Mouse (Mus musculus) heart, embryonic 16.5 days (tissue): Measurements from ENCODE around the gene Zbtb9. TPM values are rescaled to one million over a fixed set of nuclear protein-coding genes. Genes with fewer than 3 reads are reported as not detected.
A peak's percentile ranks its signal among the peaks of the same experiment; 100 is the strongest.

ENCODE experiments used
- ATAC-seq: fragments of 200-750 bp; cut with Nextera tagmentation; replicated peaks from 2 replicates; pipeline ENCODE4 v1.8.0; 2017; ENCODE audit warnings: moderate number of reproducible peaks; ENCODE audit not compliant: insufficient read depth, low FRiP score; ENCODE audit errors: extremely low read depth
- H3K27ac ChIP-seq: fragments of 300-500 bp; sonication (generic); 2 replicates; pipeline ENCODE4 v1.5.1; 2014; ENCODE audit warnings: mild to moderate bottlenecking, low read length, control low read depth, moderate library complexity
- H3K27me3 ChIP-seq: fragments of 300-500 bp; sonication (generic); 2 replicates; pipeline ENCODE4 v1.6.1; 2014; ENCODE audit warnings: low read length, mixed read lengths; ENCODE audit not compliant: control insufficient read depth, insufficient read depth
- H3K36me3 ChIP-seq: fragments of 300-500 bp; sonication (generic); 2 replicates; pipeline ENCODE4 v1.6.1; 2014; ENCODE audit not compliant: control insufficient read depth, insufficient read depth
- H3K4me1 ChIP-seq: fragments of 300-500 bp; sonication (generic); 2 replicates; pipeline ENCODE4 v1.6.1; 2014; ENCODE audit warnings: low read length, mixed read lengths; ENCODE audit not compliant: control insufficient read depth, insufficient read depth
- H3K4me2 ChIP-seq: fragments of 300-500 bp; sonication (generic); 2 replicates; pipeline ENCODE4 v1.6.1; 2014; ENCODE audit warnings: low read depth, mild to moderate bottlenecking, control low read depth, low read length
- H3K4me3 ChIP-seq: fragments of 300-500 bp; sonication (generic); 2 replicates; pipeline ENCODE4 v1.5.1; 2014; ENCODE audit warnings: mild to moderate bottlenecking, control low read depth, low read length
- H3K9ac ChIP-seq: fragments of 300-500 bp; sonication (generic); 2 replicates; pipeline ENCODE4 v1.6.1; 2014; ENCODE audit warnings: low read length, control low read depth
- H3K9me3 ChIP-seq: fragments of 300-500 bp; sonication (generic); replicated peaks from 2 replicates; pipeline ENCODE4 v1.6.1; 2016; ENCODE audit warnings: low read length; ENCODE audit not compliant: control insufficient read depth
- WGBS: fragments of 180-500 bp; shearing (Covaris S2); extraction: QIAGEN DNeasy Blood & Tissue Kit; methylation state at CpG from one replicate; pipeline ENCODE4 v1.1.7; 2014; 5-methylcytosine and 5-hydroxymethylcytosine counted together
- polyA plus RNA-seq: library from polyadenylated mRNA; unstranded; fragments of >200 nt; fragmentation: Nextera tagmentation; extraction: Ambion mirVana; gene quantifications from 2 replicates; pipeline ENCODE4 v1.2.1, GENCODE M21; 2015

Zbtb9 gene
- polyA plus RNA-seq, 1 experiment from 2014 or later = 12.0 TPM

GRCm38 (mm10) chr17:27036465-27036864 is 63.5 kb downstream of the Zbtb9 start:
- no peak overlapping the region for H3K9ac ChIP-seq
- H3K4me2 ChIP-seq = no peak overlapping the region
- H3K9me3 ChIP-seq = no peaks in the 10 kb centered on the region
- no peaks in the 10 kb centered on the region for H3K36me3 ChIP-seq
- no peaks in the 10 kb centered on the region for H3K27me3 ChIP-seq
- WGBS = 61% methylated on average over 7 of the region's 7 CpGs
- H3K27ac ChIP-seq = 0 out of 2 replicates have a peak overlapping the region, but pooled peaks have one; percentile 5
- H3K4me1 ChIP-seq = peaks cover 16% of the 10 kb centered on the region
- ATAC-seq = no peak
- H3K4me3 ChIP-seq = no peak overlapping the region

GRCm38 (mm10) chr17:27038335-27039050 is 65.5 kb downstream of the Zbtb9 start:
- Histone ChIP-seq H3K9me3 (no peaks in the 10 kb centered on the region), H3K4me1 (peaks cover 21% of the 10 kb centered on the region), H3K27ac (no peak overlapping the region), H3K36me3 (no peaks in the 10 kb centered on the region), H3K4me2 (no peak overlapping the region), H3K27me3 (no peaks in the 10 kb centered on the region), H3K9ac (peak overlapping the region; percentile 11; the same call in 1 of the 2 replicates), H3K4me3 (no peak overlapping the region)
- 35% methylated on average over 18 of the region's 18 CpGs for WGBS
- no peak; the same call in 1 of the 2 replicates for ATAC-seq

DNA sequence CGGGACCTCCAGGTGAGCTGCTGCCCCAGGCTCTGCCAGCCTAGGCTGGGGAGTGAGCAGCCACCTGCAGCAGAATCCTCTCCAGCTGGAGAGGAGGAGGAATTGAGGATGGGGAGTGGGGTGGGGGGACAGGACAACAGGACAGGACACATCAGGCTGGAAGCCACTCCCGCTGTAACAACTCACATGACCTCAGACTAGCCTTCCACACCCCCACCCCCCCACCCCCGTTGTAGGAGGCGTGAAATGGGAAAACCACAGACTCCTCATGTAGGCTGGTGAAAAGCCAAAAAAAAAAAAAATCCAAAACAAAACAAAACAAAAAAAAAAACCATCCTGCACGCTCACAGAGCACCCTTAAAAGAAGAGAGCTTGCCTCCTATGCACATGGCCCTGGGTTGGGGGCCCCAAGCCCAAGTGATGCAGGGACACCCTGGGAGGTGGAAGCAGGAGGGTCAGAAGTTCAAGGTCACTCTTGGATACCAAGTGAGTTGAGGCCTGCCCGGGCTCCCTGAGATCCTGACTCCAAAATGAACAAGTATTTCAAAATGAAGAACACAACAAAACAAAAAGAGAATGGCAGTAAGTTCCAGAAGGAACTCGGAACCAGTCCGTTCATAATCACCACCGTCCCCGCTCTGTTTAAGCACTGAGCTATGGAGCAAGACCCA is 66.6 kb downstream of the Zbtb9 start:
- Histone ChIP-seq H3K4me1 (peaks cover 21% of the 10 kb centered on the region), H3K27me3 (no peaks in the 10 kb centered on the region), H3K27ac (no peak overlapping the region), H3K9ac (no peak overlapping the region), H3K36me3 (no peaks in the 10 kb centered on the region), H3K4me2 (no peak overlapping the region), H3K9me3 (no peaks in the 10 kb centered on the region), H3K4me3 (no peak overlapping the region)
- 71% methylated on average over 10 of the region's 10 CpGs for WGBS
- no peak for ATAC-seq

DNA sequence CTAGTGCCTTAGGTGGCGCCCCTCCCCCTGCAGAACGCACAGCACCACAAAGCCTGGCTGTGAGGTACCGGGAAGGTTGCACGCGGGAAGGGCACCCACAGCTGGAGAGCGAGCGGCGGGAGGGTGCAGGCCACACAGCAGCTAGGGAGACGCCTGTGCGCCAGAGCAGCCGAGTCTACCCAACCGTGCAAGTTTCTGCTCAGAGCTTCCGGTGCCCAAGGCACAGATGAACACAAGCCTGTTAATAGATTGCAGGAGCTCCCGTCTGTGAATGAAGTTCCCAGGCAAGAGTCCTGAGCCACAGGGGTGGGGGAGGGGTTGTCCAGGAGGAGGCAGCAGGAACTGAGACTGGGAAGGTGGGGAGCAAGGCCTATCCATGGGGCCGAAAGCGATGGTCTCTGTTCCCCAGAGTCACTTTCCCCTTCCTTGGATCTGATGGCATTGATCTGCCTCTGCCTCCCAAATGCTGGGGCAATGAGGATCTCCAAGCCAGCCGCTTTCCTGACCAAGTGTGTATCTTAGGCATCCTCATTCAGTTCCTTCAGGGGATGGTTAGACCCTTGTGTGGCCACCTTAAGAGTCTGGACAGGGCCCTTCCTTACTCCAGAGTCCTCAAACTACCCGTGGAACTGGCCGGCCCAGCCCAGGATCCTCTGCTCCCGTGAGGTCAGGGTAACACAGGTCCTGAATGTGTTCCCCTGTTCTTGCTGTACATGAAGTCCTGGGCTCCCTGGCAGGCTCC is 67.5 kb downstream of the Zbtb9 start:
- no peak for ATAC-seq
- H3K27ac ChIP-seq = no peak overlapping the region
- peaks cover 21% of the 10 kb centered on the region for H3K4me1 ChIP-seq
- H3K9ac ChIP-seq = peak overlapping the region; percentile 39; the same call in 1 of the 2 replicates
- H3K4me3 ChIP-seq = no peak overlapping the region
- no peaks in the 10 kb centered on the region for H3K9me3 ChIP-seq
- 30% methylated on average over 20 of the region's 20 CpGs for WGBS
- no peaks in the 10 kb centered on the region for H3K36me3 ChIP-seq
- H3K27me3 ChIP-seq = no peaks in the 10 kb centered on the region
- H3K4me2 ChIP-seq = peak overlapping the region; percentile 27

DNA sequence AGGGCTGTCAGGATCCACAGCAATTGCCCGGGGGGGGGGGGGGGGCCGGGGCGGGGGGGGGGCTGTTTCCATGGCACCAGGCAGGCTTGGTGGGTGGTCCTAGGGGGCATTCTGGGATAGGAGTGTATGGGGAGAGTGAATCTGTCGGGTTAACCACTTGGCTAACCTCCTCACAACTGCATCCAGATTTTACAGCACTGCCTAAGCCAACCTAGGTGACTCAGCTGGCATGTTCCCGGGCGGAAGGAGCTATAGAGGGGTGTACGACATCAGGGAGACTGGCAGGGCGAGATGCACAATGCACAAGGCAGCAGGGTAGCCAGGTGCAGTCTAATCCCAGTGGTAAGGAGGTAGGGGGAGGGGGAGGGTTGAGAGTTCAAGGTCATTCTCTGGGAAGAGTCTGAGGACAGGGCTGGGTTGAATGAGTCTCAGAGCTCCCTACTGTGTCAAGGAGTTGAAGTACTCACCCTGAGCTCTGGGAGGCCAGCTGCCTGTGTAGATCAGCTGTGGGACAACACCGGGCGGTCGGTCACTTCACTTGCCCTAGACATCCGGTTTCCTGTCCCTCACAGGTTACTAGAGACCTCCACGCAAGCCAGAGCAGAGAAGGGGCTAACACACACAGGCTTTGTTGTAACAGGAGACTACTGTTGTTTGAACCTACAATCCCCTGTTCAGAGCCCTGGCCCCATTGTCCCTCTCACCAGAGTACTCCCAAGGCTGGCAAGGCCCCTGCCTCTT is 68.2 kb downstream of the Zbtb9 start:
- Histone ChIP-seq H3K4me3 (no peak overlapping the region), H3K36me3 (no peaks in the 10 kb centered on the region), H3K4me2 (no peak overlapping the region), H3K4me1 (peaks cover 21% of the 10 kb centered on the region), H3K9me3 (no peaks in the 10 kb centered on the region), H3K9ac (no peak overlapping the region), H3K27me3 (no peaks in the 10 kb centered on the region), H3K27ac (no peak overlapping the region)
- WGBS = 61% methylated on average over 10 of the region's 13 CpGs
- ATAC-seq = no peak

GRCm38 (mm10) chr17:27041787-27042055 is 68.8 kb downstream of the Zbtb9 start:
- Histone ChIP-seq H3K9me3 (no peaks in the 10 kb centered on the region), H3K4me1 (peaks cover 21% of the 10 kb centered on the region), H3K27ac (no peak overlapping the region), H3K36me3 (no peaks in the 10 kb centered on the region), H3K9ac (no peak overlapping the region), H3K4me2 (no peak overlapping the region), H3K4me3 (no peak overlapping the region), H3K27me3 (no peaks in the 10 kb centered on the region)
- no peak for ATAC-seq
- 83% methylated on average over 2 of the region's 2 CpGs for WGBS

DNA sequence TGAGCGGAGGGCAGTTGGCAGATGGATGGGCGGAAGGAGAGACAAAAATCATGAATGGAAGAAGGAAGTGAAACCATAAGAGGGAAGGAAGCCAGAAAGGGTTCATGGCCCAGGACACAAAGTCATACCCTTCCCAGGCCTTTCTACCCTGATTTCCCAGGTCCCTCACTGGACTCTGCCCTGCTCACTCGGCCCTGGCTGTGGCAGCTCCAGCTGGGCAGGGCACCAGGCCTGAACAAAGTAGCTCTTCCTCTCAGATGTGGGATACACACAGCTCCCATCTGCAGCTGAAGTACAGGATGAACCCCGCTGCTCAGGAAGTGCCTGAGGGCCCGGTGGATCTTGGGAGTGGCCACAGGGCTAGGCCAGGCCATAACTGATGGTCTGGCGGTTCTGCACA is 69.9 kb downstream of the Zbtb9 start:
- WGBS = 64% methylated on average over 6 of the region's 6 CpGs
- 0 out of 2 replicates have a peak, but pooled peaks have one; percentile 32 for ATAC-seq
- Histone ChIP-seq H3K4me2 (no peak overlapping the region), H3K9ac (no peak overlapping the region), H3K27me3 (no peaks in the 10 kb centered on the region), H3K9me3 (no peaks in the 10 kb centered on the region), H3K27ac (no peak overlapping the region), H3K4me1 (peaks cover 21% of the 10 kb centered on the region), H3K36me3 (no peaks in the 10 kb centered on the region), H3K4me3 (no peak overlapping the region)

GRCm38 (mm10) chr17:27045164-27045563 is 72.2 kb downstream of the Zbtb9 start:
- Histone ChIP-seq H3K4me1 (peaks cover 14% of the 10 kb centered on the region), H3K27ac (no peak overlapping the region), H3K4me3 (no peak overlapping the region), H3K9ac (no peak overlapping the region), H3K4me2 (no peak overlapping the region), H3K9me3 (no peaks in the 10 kb centered on the region), H3K36me3 (no peaks in the 10 kb centered on the region), H3K27me3 (no peaks in the 10 kb centered on the region)
- no peak for ATAC-seq
- WGBS = 90% methylated on average over 6 of the region's 6 CpGs
